Mouse (Mus musculus): ENCODE measurements around the gene Cldn6. TPM values are rescaled to one million over a fixed set of nuclear protein-coding genes. Genes with fewer than 3 reads are reported as not detected.

Gene Cldn6
- not detected for polyA plus RNA-seq (2021)

DNA sequence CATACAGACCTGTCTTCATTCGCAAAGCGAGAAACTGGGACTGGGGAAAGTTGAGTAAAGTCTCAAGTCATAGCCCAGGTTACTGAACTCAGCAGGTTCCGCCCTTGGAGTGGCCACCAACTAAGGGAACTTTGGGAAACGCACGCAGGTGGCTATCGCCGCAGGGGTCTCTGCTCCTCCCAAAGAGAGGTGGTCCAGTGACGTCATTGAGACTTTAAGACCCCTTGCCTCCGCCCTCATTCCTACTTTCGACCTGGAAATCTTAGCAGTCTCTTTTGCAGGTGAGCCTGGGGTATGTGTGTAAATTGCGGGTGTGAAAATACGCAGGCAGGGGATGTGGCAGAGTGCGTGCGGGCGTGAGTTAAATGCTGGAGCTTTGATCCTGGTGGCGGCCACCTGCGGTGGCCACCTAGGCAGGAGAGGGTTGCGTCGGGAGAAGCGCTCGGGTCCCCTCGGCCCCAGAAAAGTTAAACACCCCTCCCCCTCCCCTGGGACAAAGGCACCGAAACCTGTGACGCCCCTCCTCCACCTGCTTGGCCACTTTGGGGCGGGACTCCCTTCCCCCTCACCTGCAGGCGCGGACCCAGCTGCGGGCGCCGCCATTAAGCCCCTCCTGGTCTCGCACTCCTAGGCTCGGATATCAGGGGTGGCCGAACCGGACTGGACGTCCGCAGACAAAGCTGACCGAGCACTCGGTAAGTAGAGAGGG, at the start of gene Cldn6:
Cldn6 (plus strand) TSS at position 123 of the 709 bp plus-strand sequence.
- DNase-seq (ENCODE audit: low read depth, low spot score) (no peak), ATAC-seq (no peak)
- ChIA-PET CTCF (no interaction called here), POLR2A (no interaction called here)
- no peaks in the 10 kb centered on the region for H3K27me3 ChIP-seq
- in situ Hi-C loops (cut with MboI; ENCODE audit: low pct_unique_long_range_greater_than_20kb), result no loop called here
- TF ChIP-seq CTCF (IDR thresholded peaks at IDR 0.05), result no peak

DNA sequence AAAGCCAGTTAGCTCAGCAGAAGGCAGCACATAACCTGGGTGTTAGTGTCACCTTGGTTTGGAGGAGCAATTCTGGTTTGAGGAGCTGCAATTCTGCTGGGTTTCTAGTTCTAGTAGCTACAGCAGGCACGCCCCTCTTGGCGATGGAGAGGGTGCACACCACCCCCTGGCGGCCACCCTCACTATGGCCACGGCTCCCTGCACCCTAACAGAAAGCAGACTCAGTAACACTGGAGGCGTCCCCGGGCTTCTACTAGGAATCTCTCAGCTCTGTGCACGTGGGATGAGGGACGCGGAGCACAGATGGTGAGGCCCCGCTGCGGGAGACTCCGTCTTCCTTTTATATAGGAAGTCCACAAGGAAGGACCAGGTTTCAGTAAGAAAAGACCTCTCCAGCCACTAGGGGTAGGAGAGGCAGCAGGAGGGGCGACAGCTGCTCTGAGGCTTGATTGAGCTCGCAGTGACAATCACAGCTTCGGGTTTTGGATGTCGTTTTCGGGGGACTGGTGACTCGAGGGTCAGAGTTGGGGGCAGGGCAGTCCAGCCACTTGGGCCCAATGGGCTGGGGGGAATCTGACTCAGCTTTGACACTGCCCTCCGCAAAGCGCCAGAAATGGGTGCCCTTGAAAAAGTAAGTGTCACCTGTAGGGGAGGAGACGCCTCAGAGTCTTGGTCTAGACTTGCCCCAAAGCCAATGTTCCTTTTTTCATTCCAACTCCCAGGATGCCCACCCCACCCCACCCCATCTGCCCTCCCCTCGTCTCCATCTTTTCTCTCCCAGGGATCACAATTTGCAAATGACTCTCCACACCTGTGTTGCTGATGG, 48.6 kb upstream of the Cldn6 start:
- no peak for DNase-seq (ENCODE audit: low read depth, low spot score)
- ATAC-seq, result peak; percentile 94
- ChIA-PET CTCF (interaction anchor here (0.8 to 2.0 kb wide), 11 partner anchors 9 to 78 kb away, joined by 3 to 9 read pairs (median 4); partner anchors contain the start of gene Bicdl2), POLR2A (no interaction called here)
- TF ChIP-seq CTCF (IDR thresholded peaks at IDR 0.05), result peak; percentile 97
- in situ Hi-C loops (cut with MboI; ENCODE audit: low pct_unique_long_range_greater_than_20kb), result no loop called here
- peaks cover 7% of the 10 kb centered on the region for H3K27me3 ChIP-seq

DNA sequence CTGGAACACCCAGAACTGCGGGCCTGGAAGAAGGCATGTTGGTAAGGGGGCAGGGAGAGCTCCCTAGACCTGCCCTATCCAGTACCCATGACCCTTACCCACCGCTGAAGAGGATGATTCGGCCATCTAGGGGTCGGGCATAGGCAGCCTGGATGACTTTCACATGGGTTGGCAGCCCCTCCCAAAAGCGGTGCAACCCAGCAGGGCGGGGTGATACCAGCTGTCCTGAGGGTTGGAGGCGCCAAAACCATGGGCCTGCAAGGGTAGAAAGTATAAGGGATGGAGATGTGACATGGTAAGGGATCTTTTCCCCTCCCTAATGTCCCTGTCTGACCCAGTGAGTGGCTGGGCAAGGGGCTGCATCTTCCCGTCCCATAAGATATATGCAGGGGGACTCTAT, 47.8 kb upstream of the Cldn6 start:
- POLR2A ChIA-PET, result no interaction called here
- in situ Hi-C loops (cut with MboI; ENCODE audit: low pct_unique_long_range_greater_than_20kb), result no loop called here
- TF ChIP-seq CTCF (IDR thresholded peaks at IDR 0.05), result no peak
- ATAC-seq, result no peak
- peaks cover 7% of the 10 kb centered on the region for H3K27me3 ChIP-seq
- no peak for DNase-seq (ENCODE audit: low read depth, low spot score)
- CTCF ChIA-PET, result interaction anchor here (2.0 kb wide), 1 partner anchor 21 kb away, joined by 6 read pairs; no protein-coding TSS in a partner anchor

DNA sequence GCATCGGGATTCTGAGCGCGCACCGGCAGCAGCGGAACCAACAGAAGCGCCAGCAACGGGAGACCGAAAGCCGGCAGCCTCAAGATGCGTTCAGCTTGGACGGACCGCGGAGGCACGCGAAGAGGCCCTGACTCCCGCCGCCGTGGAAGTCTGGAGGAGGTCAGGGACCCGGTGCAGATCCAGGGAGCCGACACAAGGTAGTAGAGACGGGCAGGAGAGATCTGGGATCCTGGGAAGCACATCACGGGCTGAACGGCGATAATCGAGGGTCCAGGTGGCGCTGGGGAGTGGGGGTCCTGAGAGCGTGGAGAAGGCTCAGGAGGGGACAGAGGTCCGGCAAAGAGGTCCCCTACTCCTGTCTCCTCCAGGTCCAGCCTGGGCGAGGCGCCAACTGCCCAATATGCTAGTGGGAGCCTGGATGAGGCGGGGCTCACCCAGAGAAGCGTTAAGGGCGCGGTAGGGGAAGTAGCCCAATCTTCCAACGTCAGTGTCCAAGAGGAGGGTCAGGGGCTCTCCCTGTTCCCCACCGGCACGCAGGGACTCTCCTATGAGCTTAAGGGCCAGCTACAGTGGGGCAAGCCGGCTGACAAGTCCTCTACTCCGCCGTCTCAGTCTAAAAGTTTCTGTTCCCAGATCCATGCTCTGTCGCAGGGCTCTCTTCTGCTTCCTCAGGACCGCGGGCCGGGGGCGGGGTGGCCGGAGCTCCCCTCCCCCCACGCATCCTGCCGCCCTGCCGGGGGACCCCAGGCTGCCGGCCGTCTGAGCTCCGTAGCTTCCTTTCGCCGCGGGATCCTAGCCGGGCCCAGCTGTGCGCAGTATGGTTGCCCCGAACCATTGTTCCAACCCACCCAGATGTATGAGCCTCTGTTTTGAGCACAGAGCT, 34.2 kb upstream of the Cldn6 start, which contains the start of gene Mmp25:
Mmp25 (minus strand) TSS at position 665 of the 883 bp plus-strand sequence.
- TF ChIP-seq CTCF (IDR thresholded peaks at IDR 0.05), result no peak
- ChIA-PET CTCF (no interaction called here), POLR2A (interaction anchor here (0.6 kb wide), 1 partner anchor 464 kb away, joined by 3 read pairs; no protein-coding TSS in a partner anchor)
- in situ Hi-C loops (cut with MboI; ENCODE audit: low pct_unique_long_range_greater_than_20kb), result no loop called here
- H3K27me3 ChIP-seq, result no peaks in the 10 kb centered on the region
- no peak for DNase-seq (ENCODE audit: low read depth, low spot score)
- no peak for ATAC-seq

DNA sequence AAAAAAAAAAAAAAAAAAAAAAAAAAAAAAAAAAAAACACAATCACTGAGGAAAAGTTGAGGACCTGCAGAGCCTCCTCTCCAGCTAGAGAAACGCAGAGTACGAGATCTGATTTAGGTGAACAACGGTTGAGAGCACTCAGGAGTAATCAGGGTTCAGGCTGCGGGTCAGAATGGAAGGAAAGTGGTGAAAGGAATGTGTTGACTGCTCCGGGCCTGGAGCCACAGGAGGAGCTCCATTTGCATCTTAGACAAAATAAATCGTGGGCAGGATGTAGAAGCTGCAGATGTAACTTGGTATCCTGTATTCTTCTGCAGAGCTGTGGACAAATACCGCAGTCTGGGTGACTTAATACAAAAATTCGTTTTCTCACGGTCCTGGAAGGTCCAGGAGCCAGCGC, 33.2 kb upstream of the Cldn6 start:
- POLR2A ChIA-PET, result interaction anchor here (0.6 kb wide), 1 partner anchor 463 kb away, joined by 3 read pairs; no protein-coding TSS in a partner anchor
- TF ChIP-seq CTCF (IDR thresholded peaks at IDR 0.05), result no peak
- no peaks in the 10 kb centered on the region for H3K27me3 ChIP-seq
- ATAC-seq (no peak), DNase-seq (ENCODE audit: low read depth, low spot score) (no peak)
- in situ Hi-C loops (cut with MboI; ENCODE audit: low pct_unique_long_range_greater_than_20kb), result no loop called here
- CTCF ChIA-PET, result no interaction called here

DNA sequence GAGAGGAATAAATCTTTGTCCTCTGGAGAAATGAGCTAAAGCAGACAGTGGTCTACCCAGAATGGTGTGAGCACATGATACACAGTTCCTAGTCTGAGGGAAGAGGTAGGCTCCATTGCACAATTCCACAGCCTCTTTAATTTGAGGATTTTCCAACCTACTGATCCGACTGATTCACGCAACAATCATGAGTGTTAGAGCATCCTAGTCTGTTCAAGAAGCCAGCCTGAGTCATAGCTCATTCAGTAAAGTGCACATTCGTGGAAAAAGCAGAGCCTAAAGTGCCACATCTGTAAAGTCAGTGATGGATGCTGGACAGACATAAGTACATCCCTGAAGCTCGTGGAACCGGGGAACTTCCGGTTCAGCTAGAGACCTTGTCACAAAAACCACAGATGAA, 27.7 kb upstream of the Cldn6 start:
- H3K27me3 ChIP-seq, result no peaks in the 10 kb centered on the region
- CTCF ChIA-PET, result interaction anchor here (0.9 to 1.9 kb wide), 5 partner anchors 9 to 55 kb away, joined by 3 to 12 read pairs (median 5); partner anchors contain the start of gene Bicdl2
- TF ChIP-seq CTCF (IDR thresholded peaks at IDR 0.05), result no peak
- DNase-seq (ENCODE audit: low read depth, low spot score) (peak; percentile 85), ATAC-seq (peak; percentile 93)
- POLR2A ChIA-PET, result interaction anchor here (1.5 kb wide), 1 partner anchor 25 kb away, joined by 3 read pairs; no protein-coding TSS in a partner anchor
- in situ Hi-C loops (cut with MboI; ENCODE audit: low pct_unique_long_range_greater_than_20kb), result no loop called here

DNA sequence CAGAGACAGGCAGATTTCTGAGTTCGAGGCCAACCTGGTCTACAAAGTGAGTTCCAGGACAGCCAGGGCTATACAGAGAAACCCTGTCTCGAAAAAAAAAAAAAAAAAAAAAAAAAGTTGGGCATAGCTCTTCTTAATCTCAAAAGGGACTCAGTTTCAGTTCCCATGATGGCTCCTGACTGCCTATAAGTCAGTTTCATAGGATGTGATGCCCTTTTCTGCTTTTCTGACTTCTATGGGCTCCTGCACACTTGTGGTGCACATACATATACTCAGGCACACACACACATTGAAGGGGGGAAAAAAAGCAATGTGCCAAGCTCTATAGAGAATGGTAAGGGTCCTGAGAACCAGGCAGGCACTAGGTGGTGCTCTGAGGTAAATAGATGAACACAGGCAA, 25.7 kb upstream of the Cldn6 start:
- TF ChIP-seq CTCF (IDR thresholded peaks at IDR 0.05), result no peak
- H3K27me3 ChIP-seq, result no peaks in the 10 kb centered on the region
- POLR2A ChIA-PET, result interaction anchor here (1.1 kb wide), 1 partner anchor 47 kb away, joined by 3 read pairs; no protein-coding TSS in a partner anchor
- in situ Hi-C loops (cut with MboI; ENCODE audit: low pct_unique_long_range_greater_than_20kb), result no loop called here
- CTCF ChIA-PET, result interaction anchor here (0.8 to 1.1 kb wide), 2 partner anchors 11 to 86 kb away, joined by 3 read pairs; no protein-coding TSS in a partner anchor
- DNase-seq (ENCODE audit: low read depth, low spot score) (no peak), ATAC-seq (no peak)

DNA sequence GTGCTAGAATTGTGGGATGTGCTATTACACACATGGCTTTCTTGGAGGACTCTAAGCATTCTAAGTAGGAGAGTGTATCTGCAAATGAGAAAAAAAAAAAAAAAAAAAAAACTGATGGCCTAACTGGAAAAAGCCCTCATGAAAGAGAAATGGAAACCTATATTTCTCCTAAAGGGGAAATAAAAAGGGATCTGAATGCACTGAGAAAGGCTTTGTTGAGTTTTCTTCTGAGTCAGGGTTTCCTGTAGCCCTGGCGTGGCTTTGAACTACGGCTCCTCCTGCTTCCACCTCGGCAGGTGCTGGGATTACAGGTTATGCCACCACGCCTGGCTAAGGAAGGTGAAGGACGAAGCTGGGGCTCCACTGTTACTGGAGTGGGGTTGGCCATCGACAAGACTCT, 25.0 kb upstream of the Cldn6 start:
- H3K27me3 ChIP-seq, result no peaks in the 10 kb centered on the region
- no peak for DNase-seq (ENCODE audit: low read depth, low spot score)
- ATAC-seq, result no peak
- in situ Hi-C loops (cut with MboI; ENCODE audit: low pct_unique_long_range_greater_than_20kb), result no loop called here
- POLR2A ChIA-PET, result interaction anchor here (1.1 kb wide), 1 partner anchor 47 kb away, joined by 3 read pairs; no protein-coding TSS in a partner anchor
- no peak for TF ChIP-seq CTCF (IDR thresholded peaks at IDR 0.05)
- CTCF ChIA-PET, result interaction anchor here (1.1 kb wide), 1 partner anchor 87 kb away, joined by 3 read pairs; no protein-coding TSS in a partner anchor

DNA sequence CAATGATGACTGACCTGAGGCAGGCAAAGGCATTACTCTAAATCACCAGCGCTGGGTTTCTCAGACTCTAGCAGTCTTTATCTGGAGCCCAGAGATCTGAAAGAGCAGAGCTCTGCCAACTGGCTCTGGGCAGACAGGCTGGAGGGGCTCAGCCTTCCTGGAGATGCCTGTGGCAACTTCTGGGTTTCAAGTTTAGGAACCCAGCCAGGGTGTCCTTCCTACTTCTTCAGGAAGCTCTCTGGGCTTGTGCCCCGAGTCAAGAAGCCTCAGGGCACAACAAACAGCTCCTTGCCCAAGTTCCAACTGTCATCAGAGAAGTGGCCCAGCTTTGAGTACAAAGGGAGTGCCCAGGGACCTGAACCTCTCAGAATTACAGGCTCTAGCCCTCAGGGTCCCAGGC, 24.6 kb upstream of the Cldn6 start:
- CTCF ChIA-PET, result no interaction called here
- no peaks in the 10 kb centered on the region for H3K27me3 ChIP-seq
- DNase-seq (ENCODE audit: low read depth, low spot score) (no peak), ATAC-seq (no peak)
- TF ChIP-seq CTCF (IDR thresholded peaks at IDR 0.05), result no peak
- POLR2A ChIA-PET, result no interaction called here
- in situ Hi-C loops (cut with MboI; ENCODE audit: low pct_unique_long_range_greater_than_20kb), result no loop called here

DNA sequence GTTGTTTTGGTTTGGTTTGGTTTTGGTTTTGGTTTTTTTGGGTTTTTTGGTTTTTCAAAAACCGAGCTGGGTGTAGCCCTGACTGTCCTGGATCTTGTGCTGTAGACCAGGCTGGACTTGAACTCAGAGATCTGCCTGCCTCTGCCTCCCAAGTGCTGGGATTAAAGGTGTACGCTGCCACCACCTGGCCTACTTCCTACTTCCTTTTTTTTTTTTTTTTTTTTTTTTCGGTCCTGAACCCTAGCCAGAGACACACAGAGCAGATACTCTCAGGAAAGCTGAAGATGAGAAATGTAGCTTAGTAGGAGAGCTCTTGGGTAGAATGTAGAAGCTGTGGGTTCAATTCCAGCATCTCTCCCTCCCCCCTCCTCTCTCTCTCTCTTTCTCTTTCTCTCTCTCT, 20.6 kb upstream of the Cldn6 start:
- no peak for ATAC-seq
- in situ Hi-C loops (cut with MboI; ENCODE audit: low pct_unique_long_range_greater_than_20kb), result no loop called here
- ChIA-PET CTCF (interaction anchor here (0.7 to 2.0 kb wide), 6 partner anchors 11 to 90 kb away, joined by 3 to 9 read pairs (median 4); no protein-coding TSS in a partner anchor), POLR2A (interaction anchor here (0.7 kb wide), 1 partner anchor 103 kb away, joined by 4 read pairs; no protein-coding TSS in a partner anchor)
- no peak for DNase-seq (ENCODE audit: low read depth, low spot score)
- TF ChIP-seq CTCF (IDR thresholded peaks at IDR 0.05), result no peak
- H3K27me3 ChIP-seq, result no peaks in the 10 kb centered on the region
